Mouse (Mus musculus) heart, adult 18-20 months (tissue): Measurements from ENCODE around the gene Trappc6b. TPM values are rescaled to one million over a fixed set of nuclear protein-coding genes. Genes with fewer than 3 reads are reported as not detected.

Experiments used
- DNase-seq, 2 experiments: peaks; one replicate each; pipeline ENCODE4 v3.0.0; 2021 to 2022; ENCODE audit warnings: mixed read lengths in 1 of 2
- total RNA-seq, 2 experiments: library from RNA; stranded (reverse); gene quantifications; 2 replicates each; pipeline ENCODE4 v1.2.3; 2021

The Trappc6b gene
- total RNA-seq, 2 experiments from 2014 or later, result 74.0 to 80.0 TPM

DNA sequence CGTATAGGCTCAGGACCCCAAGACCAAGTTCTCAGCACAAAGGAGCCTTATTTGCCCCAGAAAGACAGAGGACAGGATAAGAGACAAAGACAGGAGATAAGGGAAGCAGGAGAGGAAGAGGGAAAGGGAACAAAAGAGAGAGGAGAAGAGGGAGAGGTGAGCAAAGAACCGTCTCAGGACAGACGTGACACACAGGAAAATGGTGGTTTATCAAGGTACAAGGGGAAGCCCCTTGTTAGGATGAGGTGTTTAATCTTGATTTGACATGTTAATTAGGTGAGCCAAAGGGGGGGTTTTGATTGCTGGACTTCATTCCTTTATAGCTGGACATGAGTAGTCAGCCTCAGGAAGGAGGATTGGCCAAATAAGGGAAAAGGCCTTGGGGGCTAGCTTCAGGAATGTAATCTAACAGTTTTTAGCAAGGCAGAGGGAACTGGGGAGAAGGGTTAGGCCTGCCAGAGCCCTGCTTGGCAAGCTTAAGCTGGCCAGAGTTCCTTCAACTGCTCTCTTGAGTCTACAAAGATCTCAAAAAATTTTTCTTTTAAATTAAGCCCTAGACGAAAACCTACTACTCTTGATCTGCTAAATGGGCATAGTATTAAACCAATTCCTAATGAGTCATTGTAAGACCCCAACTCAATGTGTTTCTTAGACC lies 5.9 kb downstream of the Trappc6b start:
- no peak for DNase-seq

DNA sequence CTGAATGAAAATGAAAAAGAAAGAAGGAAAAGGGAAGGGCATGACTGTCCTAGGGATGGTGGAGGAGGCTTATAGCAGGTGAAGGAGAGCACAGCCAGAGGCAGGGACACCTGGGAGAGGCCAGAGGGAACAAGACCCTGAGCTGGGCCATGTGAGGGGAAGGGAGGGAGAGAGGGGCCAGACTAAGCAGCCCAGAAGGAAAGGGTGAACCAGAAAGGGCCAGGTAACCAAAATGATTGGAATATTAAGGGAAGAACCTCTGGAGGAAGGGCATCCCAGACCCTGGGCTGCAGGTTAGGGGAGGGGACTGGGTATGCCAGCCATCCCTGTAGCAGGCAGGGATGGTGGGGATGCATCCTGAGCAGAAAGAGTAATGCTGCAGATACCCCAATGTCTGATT lies 7.3 kb downstream of the Trappc6b start:
- DNase-seq, result no peak

DNA sequence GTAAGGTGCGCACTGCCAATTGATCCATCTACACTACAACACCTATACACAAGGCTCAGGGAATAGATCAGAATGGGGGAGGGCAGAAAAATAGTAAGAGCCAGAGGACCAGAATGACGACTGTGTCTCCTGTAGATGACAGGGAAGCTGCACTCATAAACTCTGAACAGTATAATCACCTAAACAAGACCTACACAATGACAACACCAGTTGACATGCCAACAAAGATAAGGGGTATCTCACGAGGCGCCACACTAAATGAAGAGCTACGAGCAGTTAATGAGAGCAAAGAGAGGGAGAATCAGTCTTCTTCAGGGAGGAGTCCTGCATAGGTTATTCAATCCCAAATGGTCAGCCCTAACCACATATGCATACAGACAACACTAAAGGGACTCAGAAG lies 8.1 kb downstream of the Trappc6b start:
- no peak for DNase-seq

DNA sequence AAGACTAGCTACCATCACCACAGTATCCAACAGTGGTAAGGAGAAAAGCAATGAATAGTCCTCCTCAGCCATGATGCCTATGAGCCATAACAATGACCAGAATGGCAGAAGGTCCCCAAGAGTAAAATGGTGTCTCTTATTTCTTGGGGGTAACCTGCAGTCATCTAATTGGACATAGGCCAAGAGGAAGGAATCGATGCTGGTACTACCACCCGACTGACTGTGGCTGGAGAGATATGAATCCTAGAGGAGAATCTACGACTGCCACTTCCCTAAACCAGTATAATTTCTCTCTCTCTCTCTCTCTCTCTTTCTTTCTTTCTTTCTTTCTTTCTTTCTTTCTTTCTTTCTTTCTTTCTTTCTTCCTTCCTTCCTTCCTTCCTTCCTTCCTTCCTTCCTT lies 8.8 kb downstream of the Trappc6b start:
- DNase-seq, result no peak

DNA sequence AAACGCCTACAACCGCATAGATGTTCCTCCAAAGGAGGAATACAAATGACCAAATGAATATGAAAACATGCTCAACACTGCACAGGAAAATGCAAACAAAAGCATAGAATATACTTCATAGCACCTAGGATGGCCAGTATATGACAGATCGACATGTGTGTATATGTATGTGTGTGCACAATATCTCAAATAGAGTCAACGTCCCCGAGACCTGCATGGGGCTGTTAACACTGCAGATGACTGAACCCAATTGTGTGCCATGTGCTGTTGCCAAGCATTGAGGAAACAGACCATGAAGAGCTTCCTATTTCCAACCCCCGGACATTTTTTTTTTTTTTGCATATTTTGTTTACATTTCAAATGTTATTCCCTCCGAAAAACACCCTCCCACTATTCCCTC lies 20.4 kb downstream of the Trappc6b start:
- no peak for DNase-seq

DNA sequence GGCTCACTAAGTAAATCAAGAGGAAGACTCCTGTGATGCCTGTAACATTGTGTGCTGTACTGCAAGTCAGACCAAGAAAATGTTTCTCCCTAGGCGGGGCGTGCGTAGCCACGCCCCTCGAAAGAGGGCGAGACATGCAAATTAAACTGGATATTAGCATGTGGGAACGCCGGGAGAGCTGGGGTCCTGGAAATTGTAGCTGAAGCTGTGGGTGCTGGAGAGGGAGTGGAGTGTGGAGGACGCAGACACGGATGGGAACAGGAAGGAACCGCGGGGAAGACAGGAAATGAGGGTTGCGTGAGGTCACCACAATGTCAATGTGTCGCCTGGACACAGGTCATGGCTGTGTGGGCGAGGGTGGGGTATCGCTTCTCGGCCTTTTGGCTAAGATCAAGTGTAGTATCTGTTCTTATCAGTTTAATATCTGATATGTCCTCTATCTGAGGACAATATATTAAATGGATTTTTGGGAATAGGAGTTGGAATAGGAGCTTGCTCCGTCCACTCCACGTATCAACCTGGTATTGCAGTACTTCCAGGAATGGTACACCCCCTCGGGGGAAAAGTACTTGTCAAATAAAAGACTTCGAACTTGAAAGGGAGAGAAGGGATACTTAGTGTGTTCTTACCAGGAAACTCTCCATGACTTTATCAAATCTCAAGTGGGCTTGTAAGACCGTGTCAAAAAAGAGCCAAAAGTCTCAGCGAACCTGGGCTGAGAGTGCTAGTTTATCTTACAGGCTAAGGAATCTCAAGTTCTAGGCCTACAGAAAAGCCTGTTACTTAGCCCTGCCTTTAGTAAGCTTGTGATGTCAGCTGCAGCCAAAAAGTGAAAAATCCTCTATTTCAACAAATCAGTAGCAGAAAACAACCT lies 21.1 kb downstream of the Trappc6b start:
- DNase-seq, result peak; percentile 25 to 31

DNA sequence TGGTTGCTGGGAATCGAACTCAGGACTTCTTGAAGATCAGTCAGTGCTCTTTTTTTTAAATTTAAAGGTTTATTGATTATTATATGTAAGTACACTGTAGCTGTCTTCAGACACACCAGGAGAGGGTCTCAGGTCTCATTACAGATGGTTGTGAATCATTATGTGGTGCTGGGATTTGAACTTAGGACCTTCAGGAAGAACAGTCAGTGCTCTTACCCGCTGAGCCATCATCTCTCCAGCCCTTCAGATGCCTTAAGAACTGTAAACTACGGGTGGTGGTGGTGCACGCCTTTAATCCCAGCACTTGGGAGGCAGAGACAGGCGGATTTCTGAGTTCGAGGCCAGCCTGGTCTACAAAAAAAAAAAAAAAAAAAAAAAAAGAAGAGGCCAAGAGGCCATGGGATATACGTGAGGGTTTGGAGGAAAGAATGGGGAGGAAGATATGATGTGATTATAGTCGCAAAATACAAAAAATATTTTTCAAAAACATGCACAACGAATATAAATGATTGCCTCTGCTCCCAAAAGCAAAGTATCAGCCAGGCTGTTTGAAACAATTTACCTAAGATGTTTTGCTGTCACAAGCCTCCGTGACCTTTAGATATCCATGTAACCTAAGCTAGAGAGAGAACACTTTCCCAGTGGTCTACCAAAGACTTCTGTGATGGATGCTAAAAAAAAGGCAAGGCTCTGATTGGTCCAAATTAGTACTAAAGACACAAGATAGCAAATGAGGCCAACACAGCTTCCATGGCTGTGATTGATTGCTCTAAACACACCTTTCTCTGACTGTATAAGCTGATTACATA lies 21.9 kb downstream of the Trappc6b start:
- no peak for DNase-seq

DNA sequence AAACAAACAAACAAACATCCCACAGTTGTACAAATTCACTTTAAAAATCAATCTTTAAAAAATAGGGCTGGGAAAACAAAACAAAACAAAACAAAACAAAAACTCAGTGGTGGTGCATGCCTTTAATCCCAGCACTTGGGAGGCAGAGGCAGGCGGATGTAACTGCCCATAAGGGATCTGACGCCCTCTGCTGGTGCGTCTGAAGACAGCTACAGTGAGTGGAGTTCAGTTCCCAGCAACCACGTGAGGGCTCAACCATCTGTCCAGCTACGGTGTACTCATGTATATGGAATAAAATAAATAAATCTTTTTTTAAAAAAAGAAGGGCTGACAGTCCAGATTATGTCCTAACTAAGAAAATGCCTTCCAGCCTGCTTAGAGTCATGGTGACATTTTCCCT lies 29.2 kb downstream of the Trappc6b start:
- no peak for DNase-seq

DNA sequence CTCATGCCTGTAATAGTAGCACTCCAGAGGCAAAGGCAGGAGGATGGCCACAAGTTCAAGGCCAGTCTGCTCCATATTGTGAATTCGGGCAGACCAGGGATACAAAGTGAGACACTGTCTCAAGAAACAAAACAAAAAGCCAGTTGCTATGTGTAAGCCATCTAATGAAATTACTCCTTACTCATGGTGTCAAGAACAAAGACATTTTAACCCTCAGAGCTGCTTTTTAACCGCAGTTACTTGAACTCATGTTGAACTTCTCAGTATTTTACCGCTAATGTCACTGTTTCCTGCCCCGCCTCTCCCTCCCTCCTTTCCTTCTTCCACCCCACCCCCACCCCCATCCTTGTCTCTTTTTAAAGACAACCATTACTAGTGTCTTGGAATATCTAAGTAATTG lies 40.0 kb downstream of the Trappc6b start:
- DNase-seq, result no peak

DNA sequence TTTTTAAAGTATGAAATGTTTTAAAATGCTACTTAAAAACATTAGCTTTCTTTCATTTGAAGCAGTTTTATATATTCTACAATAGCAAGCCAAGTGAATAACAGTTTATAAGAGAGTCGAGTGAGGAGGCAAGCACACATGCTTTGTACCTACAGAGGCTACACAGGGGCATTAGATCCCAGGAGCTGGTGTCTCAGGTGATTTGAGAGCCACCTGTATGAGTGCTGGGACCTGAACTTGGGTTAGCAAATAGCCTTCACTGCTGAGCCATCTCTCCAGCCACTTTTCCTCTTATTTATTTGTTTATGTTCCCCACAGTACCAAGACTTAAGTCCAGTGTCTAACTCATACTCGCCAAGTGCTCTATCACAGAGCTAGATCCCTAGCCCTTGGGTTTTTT lies 41.4 kb downstream of the Trappc6b start:
- DNase-seq, result no peak

DNA sequence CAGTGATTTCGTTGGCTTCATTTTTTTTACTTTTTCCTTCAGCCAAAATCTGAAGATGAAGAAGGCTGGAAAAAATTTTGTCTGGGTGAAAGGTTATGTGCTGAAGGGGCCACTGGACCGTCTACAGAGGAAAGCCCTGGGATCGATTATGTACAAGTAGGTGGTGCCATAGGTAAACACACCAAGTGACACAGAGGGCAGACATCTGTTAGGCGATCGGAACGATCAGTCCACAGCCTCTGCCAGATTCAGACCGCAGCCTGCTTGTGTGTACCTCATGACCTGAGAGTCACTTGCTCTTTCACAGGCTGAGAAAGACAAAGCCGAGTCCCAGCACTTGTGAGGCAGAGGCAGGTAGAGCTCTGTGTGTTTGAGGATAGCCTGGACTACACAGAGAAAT lies 43.3 kb downstream of the Trappc6b start:
- DNase-seq, result no peak

DNA sequence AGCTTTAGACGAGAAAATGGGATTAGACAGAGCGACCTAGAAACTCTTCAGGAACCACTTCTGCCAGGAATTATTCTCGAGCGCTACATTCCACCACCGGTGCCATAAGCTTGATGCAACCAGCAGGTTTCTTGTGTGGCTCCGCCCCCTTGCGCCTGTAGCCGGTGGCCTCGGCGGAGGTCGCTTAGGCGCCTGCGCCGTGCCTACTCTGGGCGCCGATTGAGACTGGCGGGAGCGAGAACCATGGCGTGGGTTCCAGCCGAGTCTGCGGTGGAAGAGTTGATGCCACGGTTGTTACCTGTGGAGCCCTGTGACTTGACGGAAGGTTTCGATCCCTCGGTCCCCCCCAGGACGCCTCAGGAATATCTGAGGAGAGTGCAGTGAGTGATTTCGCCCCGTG lies 48.0 kb downstream of the Trappc6b start, which contains the start of gene Gemin2:
Gene Gemin2, plus strand, starts transcription at position 160 of the 400 bp plus-strand sequence.
- peak; percentile 92 to 95 for DNase-seq

DNA sequence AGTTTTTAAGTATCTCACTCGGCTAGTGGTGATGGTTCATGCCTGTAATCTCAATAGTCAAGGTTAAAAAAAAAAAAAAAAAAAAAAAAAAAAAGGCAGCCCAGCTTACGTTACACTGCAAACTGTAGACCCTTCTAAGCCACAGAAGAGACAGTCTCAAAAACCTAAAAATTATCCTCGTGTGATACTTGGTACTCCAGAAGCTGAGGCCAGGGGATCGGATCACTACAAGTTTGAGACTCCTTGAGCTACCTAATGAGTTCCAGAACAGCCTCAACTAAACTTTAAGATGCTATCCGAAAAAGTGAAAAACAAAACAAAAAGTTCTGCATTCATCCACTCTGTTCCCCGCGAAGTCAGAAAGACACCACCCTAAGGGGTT lies 48.6 kb downstream of the Trappc6b start:
- DNase-seq, result no peak

DNA sequence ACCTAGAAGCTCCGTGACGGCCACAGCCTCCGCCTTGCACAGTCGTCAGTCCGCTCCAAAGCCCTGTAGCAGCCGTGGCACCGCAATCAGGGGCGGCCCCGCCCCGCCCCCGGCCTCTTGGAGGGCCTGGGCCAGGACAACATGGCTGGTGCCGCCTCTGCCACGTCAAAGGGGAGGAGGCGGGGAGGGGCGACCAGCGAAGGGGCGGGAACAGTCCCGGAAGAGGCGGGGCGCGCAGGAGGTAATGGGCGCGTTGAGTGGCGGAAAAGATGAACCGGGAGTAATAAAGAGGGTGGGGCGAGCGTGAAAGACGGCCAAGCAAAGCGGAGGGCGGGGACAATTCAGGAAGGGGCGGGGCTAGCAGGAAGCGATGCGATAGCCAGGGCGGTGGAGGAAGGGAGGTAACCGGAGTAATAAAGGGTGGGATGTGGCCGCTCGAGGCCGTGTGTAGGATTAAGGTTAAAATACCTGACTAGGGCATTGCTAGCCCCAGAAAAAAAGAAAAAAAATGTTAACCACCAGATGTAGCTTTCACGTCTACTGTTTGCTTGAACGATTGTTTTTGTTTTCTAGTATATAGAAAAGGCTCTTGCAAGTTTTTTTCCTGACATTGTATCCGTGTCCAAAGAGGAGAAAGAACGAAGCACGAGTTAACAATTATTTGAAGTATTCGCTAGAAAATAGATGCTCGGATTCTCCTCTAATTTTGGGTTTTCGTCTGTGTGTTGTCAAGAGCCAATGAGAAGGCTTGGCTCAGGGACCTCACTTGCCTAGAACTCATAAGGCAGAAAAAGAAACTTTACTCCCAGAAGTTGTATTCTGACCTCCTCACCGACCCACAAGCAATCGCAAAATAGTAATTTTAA lies 49.2 kb downstream of the Trappc6b start, which contains the start of gene Sec23a:
Gene Sec23a, minus strand, starts transcription at position 174 of the 866 bp plus-strand sequence.
- DNase-seq, result peak; percentile 99

DNA sequence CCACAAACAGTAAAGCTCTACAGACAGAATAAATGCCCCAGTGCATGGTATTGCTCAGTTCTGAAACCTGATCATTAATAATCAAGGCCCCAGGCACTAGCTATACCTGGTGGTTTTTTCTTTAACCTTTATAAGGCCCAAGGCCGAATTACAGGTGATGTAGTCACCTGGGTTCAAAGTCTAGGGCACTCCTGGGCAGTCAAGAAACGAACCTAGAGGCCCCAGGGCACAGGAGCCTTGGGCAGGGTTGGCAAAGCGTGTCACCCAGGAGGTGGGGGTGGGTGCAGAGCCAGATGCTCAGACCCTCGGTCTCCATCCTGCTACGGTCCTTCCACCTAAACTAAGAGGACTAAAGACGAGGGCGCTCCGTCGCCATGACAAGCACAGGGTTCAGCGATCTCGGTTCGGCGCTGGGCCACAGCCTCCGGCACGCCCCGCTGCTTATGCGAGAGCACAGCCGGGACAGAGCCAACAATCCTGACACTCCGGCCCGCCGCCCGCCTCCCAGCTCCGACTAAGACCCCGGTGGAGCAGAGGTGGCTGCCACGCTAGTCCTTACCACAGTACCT lies 49.9 kb downstream of the Trappc6b start:
- no peak for DNase-seq

DNA sequence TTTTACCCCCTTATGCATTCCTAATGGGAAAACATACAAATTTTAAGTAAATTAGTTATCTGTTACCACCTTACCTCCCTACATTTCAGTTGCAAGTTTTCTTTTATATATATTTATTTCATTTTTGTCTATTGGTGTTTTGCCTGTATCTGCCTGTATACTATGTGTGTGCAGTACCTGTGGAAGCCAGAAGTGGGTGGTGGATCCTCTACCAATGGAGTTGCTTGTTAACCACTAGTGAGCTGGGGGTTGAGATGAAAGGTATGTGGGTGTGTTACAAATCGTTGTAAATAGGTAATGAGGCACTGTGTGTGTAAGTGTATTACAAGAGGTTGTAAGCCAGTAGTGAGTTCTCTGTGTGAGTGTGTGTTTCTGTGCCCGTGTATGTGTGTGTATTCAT lies 50.8 kb downstream of the Trappc6b start:
- DNase-seq, result no peak

Other genes with a start within 250 kb of the Trappc6b start
- 10 to 100 TPM; 42.9 to 44.3 TPM for gene Sec23a, start 49.5 kb downstream of the Trappc6b start, total RNA-seq
- gene Gemin2, start 48.1 kb downstream of the Trappc6b start, total RNA-seq, result 1 to 10 TPM; 6.0 to 6.1 TPM
- gene Pnn, start 5.4 kb upstream of the Trappc6b start, total RNA-seq, result 10 to 100 TPM; 24.4 to 26.9 TPM
- gene Mia2, start 34.3 kb upstream of the Trappc6b start, total RNA-seq, result 100 to 1,000 TPM in 1 of 2 experiments, 10 to 100 TPM in 1; 91.4 to 103 TPM
- 1 to 10 TPM; 5.7 to 7.0 TPM for gene Fbxo33, start 158.3 kb upstream of the Trappc6b start, total RNA-seq